Mouse (Mus musculus) ES-E14 (cell line): ENCODE data around the gene Tpgs1. TPM values are rescaled to one million over a fixed set of nuclear protein-coding genes. Genes with fewer than 3 reads are reported as not detected.

Source experiments
- DNase-seq: peaks from one replicate; pipeline ENCODE4 v3.0.0-alpha.2; 2013; ENCODE audit warnings: low read depth, low spot score
- H3K27ac ChIP-seq: 2 replicates; pipeline ENCODE4 v1.5.1; 2012; ENCODE audit warnings: low read depth, mild to moderate bottlenecking, low read length, moderate library complexity, mixed read lengths; ENCODE audit not compliant: poor library complexity, insufficient read depth, severe bottlenecking
- H3K36me3 ChIP-seq: 2 replicates; pipeline ENCODE4 v1.6.1; 2012; ENCODE audit warnings: mild to moderate bottlenecking, low read length, moderate library complexity, mixed read lengths; ENCODE audit not compliant: control insufficient read depth, poor library complexity, insufficient read depth, severe bottlenecking
- H3K4me1 ChIP-seq, 2 experiments: fragments of 150-350 bp in 1 of 2; sonication (generic) in 1 of 2; 2 replicates each; pipeline ENCODE4 v1.6.1; 2012; ENCODE audit warnings: low read length in 2 of 2, mild to moderate bottlenecking in 1 of 2, mixed read lengths in 1 of 2; ENCODE audit not compliant: control insufficient read depth in 2 of 2, insufficient read depth in 2 of 2, poor library complexity in 1 of 2
- H3K4me3 ChIP-seq, 2 experiments: fragments of 150-350 bp in 1 of 2; sonication (generic) in 1 of 2; 2 replicates each; pipeline ENCODE4 v1.5.1; 2012; ENCODE audit warnings: low read length in 2 of 2, low read depth in 1 of 2, mild to moderate bottlenecking in 1 of 2, mixed read lengths in 1 of 2; ENCODE audit not compliant: insufficient read depth in 1 of 2, poor library complexity in 1 of 2, severe bottlenecking in 1 of 2
- H3K9ac ChIP-seq: 2 replicates; pipeline ENCODE4 v1.6.1; 2012; ENCODE audit warnings: low read depth, mild to moderate bottlenecking, low read length, mixed read lengths; ENCODE audit not compliant: poor library complexity, insufficient read depth, severe bottlenecking
- H3K9me3 ChIP-seq: fragments of 150-350 bp; sonication (generic); 2 replicates; pipeline ENCODE4 v1.6.1; 2012; ENCODE audit warnings: low read depth, mild to moderate bottlenecking, low read length; ENCODE audit not compliant: control insufficient read depth, insufficient read depth
- CHD2 ChIP-seq: IDR thresholded peaks from 2 replicates; pipeline ENCODE4 v1.6.1; 2014; ENCODE audit warnings: mild to moderate bottlenecking, low read depth, low read length, inconsistent platforms
- HCFC1 ChIP-seq: IDR thresholded peaks from 2 replicates; pipeline ENCODE4 v1.6.1; 2012; ENCODE audit warnings: low read length, inconsistent platforms, borderline replicate concordance; ENCODE audit not compliant: insufficient read depth
- MAFK ChIP-seq: IDR thresholded peaks from 2 replicates; pipeline ENCODE4 v1.6.1; 2014; ENCODE audit warnings: mild to moderate bottlenecking, low read depth, low read length, inconsistent platforms; ENCODE audit not compliant: insufficient read depth
- ZC3H11A ChIP-seq: IDR thresholded peaks from 2 replicates; pipeline ENCODE4 v1.6.1; 2012; ENCODE audit warnings: low read depth, mild to moderate bottlenecking, inconsistent platforms, low read length, borderline replicate concordance
- ZNF384 ChIP-seq: IDR thresholded peaks from 2 replicates; pipeline ENCODE4 v1.6.1; 2012; ENCODE audit warnings: low read depth, low read length, inconsistent platforms
- in situ Hi-C, 2 experiments: fragments of 600-800 bp; cut with MboI; formaldehyde crosslinking; loops; one replicate each; pipeline ENCODE4 v1.15.1; 2025; ENCODE audit warnings: low sequenced_read_pairs in 2 of 2, inconsistent platforms in 1 of 2; ENCODE audit not compliant: unreplicated experiment in 2 of 2
- total RNA-seq: library from RNA; depleted of rRNA; stranded (reverse); fragments of 300-350 nt; gene quantifications from 2 replicates; pipeline ENCODE4 v1.2.3, GENCODE M21; 2012

The Tpgs1 gene
- total RNA-seq, 1 experiment = 29.9 TPM

DNA sequence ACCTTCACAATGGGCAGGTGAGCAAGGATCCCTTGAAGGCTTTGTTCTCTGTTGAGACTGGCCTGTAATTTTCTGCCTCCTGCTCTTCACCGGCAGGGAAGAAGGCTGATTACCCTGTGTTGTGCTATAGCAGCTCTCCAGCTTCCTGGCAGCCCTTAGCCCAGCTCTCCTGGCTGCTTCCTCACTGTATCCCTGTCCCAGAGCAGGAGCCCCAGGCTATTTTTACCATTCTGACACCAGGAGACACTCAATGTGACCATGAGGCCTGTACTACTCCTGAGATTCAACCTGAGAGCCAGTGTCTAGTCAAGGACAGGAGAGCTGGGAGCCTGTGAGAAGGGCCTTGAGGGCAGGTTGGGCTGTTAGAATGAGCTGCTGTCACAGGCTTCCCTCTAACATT lies 17.5 kb downstream of the Tpgs1 start:
- Histone ChIP-seq H3K9me3 (no peaks in the 10 kb centered on the region), H3K4me3 (no peak overlapping the region), H3K4me1 (peaks cover 1 to 26% of the 10 kb centered on the region in 2 experiments), H3K36me3 (peaks cover 53% of the 10 kb centered on the region), H3K27ac (no peak overlapping the region), H3K9ac (no peak overlapping the region)
- TF ChIP-seq MAFK (no peak), HCFC1 (no peak), ZNF384 (no peak), CHD2 (no peak), ZC3H11A (no peak)
- in situ Hi-C loops = no loop called here
- no peak for DNase-seq

DNA sequence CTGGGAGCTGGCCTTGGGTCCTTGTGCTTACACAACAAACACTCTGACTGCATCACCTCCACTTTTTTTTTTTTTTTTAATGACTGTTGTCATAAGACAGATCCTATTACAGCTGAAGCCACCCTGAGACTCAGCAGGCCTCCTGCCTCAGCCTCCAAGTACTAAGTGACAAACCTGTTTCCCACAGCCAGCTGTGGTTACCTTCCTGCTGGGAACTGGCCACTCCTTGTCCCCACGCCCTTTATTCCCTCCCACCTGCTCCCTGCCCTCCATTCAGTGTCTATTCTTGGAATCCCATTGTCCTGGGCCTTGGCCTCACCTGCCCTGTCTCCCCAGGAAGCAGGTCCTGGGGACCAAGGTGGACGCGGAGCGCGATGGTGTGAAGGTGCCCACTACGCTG lies 18.3 kb downstream of the Tpgs1 start:
- TF ChIP-seq HCFC1 (no peak), MAFK (no peak), ZC3H11A (no peak), ZNF384 (peak; percentile 66), CHD2 (no peak)
- Histone ChIP-seq H3K36me3 (peaks cover 53% of the 10 kb centered on the region), H3K4me1 (peaks cover 1 to 26% of the 10 kb centered on the region in 2 experiments), H3K27ac (no peak overlapping the region), H3K9me3 (no peaks in the 10 kb centered on the region), H3K4me3 (no peak overlapping the region), H3K9ac (no peak overlapping the region)
- in situ Hi-C loops = no loop called here
- no peak for DNase-seq

- H3K4me1 ChIP-seq = peaks cover 1 to 24% of the 10 kb centered on the region in 2 experiments
- no peaks in the 10 kb centered on the region for H3K9me3 ChIP-seq
- no peak for TF ChIP-seq ZC3H11A
- TF ChIP-seq HCFC1 = no peak
- TF ChIP-seq MAFK = no peak
- no peak for TF ChIP-seq CHD2
- TF ChIP-seq ZNF384 = no peak
- no peak within 1 kb of the TSS for H3K9ac ChIP-seq
- H3K36me3 ChIP-seq = peaks cover 50% of the 10 kb centered on the region
- H3K4me3 ChIP-seq = no peak within 1 kb of the TSS
- H3K27ac ChIP-seq = no peak within 1 kb of the TSS
- in situ Hi-C loops = no loop called here
- DNase-seq = no peak
Measured at GRCm38 (mm10) chr10:79688720-79689119, 19.6 kb downstream of the Tpgs1 start, which contains the start of gene Gzmm. TSS of gene Gzmm (plus strand) at chr10:79689020.

- H3K36me3 ChIP-seq = peaks cover 45% of the 10 kb centered on the region
Measured at GRCm38 (mm10) chr10:79689178-79689577, 20.0 kb downstream of the Tpgs1 start.

More at GRCm38 (mm10) chr10:79689178-79689577, 20.0 kb downstream of the Tpgs1 start:
- Histone ChIP-seq H3K4me1 (peaks cover 1 to 19% of the 10 kb centered on the region in 2 experiments; a peak in 3 of 4 replicates), H3K9me3 (no peaks in the 10 kb centered on the region), H3K4me3 (no peak overlapping the region), H3K27ac (no peak overlapping the region), H3K9ac (no peak overlapping the region)
- TF ChIP-seq HCFC1 (no peak), MAFK (no peak), ZNF384 (no peak), CHD2 (no peak), ZC3H11A (no peak)
- DNase-seq = no peak
- in situ Hi-C loops = no loop called here
